Mouse (Mus musculus) liver, embryonic 14.5 days (tissue): ENCODE measurements around the gene Nsmce3.

Experiments used
- CTCF ChIP-seq: IDR thresholded peaks from 2 replicates; pipeline ENCODE4 v1.5.1; 2016; ENCODE audit warnings: antibody characterized with exemption, low read depth, control low read depth
- EP300 ChIP-seq: IDR thresholded peaks from 2 replicates; pipeline ENCODE4 v1.6.1; 2016; ENCODE audit warnings: antibody characterized with exemption, low read depth

DNA sequence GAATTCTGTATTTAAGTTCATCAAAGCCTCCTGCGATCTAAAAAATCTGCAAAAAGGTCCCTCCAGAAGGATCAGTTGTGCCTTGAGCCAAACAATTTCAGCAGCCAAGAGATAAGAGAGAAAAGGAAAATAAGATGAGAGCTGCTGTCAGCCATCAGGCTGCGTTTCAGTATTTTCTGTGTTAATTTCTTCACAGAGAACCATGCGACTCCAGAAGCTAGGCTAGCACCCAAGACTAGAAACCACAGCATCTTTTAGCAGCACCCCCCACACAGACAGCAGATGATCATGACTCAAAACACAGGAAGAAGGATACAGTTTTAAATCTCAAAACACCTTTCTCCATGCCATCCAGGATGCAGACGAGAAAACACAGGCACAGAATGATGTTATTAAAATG is 2.1 kb upstream of the Nsmce3 start:
- TF ChIP-seq EP300 (no peak), CTCF (no peak)
